ENCODE assay signal across 9 mouse cellular contexts in genomic region chr5:138228026-138228425, GRCm38 (mm10). TPM values are rescaled to one million over a fixed set of nuclear protein-coding genes. Genes with fewer than 3 reads are reported as not detected.
DNase-seq lines count a peak whose midpoint lies in the region; TF ChIP-seq lines count a peak whose summit lies in the region.
"Had no signal": no experiment of that assay in that cellular context is flagged by ENCODE, and none has a peak within 500 bp of the region (broad histone marks: within the 10 kb centered on the region; RNA-seq: fewer than 3 reads in every experiment).

No protein-coding gene starts in this region.

- WGBS in forebrain, embryonic 10.5 days, result 58% methylated on average over 3 of the region's 3 CpGs

- peak; percentile 99 for TF ChIP-seq CTCF in E14TG2a.4 (conservative IDR thresholded peaks at IDR 0.05; ENCODE audit: low read length)
- peak; percentile 22; the same call in 1 of the 2 replicates for TF ChIP-seq CTCF in embryonic fibroblast, embryonic 13.5 days (IDR thresholded peaks at IDR 0.05; ENCODE audit: borderline replicate concordance, insufficient read depth, low read length)

- no peaks in the 10 kb centered on the region for H3K27me3 ChIP-seq in E14TG2a.4 (ENCODE audit: insufficient read depth, low read length)
- no peaks in the 10 kb centered on the region for H3K27me3 ChIP-seq in forebrain, embryonic 10.5 days (ENCODE audit: poor library complexity, severe bottlenecking)
- H3K27me3 ChIP-seq: embryonic facial prominence, embryonic 15.5 days had no signal

- no peak overlapping the region for H3K27ac ChIP-seq in embryonic fibroblast, embryonic 13.5 days (ENCODE audit: insufficient read depth, low read length)
- H3K27ac ChIP-seq in forebrain, embryonic 10.5 days, result no peak overlapping the region
- H3K27ac ChIP-seq: embryonic facial prominence, embryonic 15.5 days had no signal

- H3K36me3 ChIP-seq in E14TG2a.4 (ENCODE audit: insufficient read depth, low read length), result no peaks in the 10 kb centered on the region
- H3K36me3 ChIP-seq in forebrain, embryonic 10.5 days (replicated peaks), result no peaks in the 10 kb centered on the region
- H3K36me3 ChIP-seq: embryonic facial prominence, embryonic 15.5 days had no signal

- H3K9me3 ChIP-seq in E14TG2a.4 (ENCODE audit: low read length), result no peaks in the 10 kb centered on the region
- no peaks in the 10 kb centered on the region for H3K9me3 ChIP-seq in forebrain, embryonic 10.5 days
- H3K9me3 ChIP-seq: embryonic facial prominence, embryonic 15.5 days had no signal

- no peak overlapping the region for H3K4me3 ChIP-seq in E14TG2a.4 (replicated peaks; ENCODE audit: low read length)
- H3K4me3 ChIP-seq in embryonic fibroblast, embryonic 13.5 days (ENCODE audit: insufficient read depth, low read length), result no peak overlapping the region
- no peak overlapping the region for H3K4me3 ChIP-seq in forebrain, embryonic 10.5 days
- H3K4me3 ChIP-seq: embryonic facial prominence, embryonic 15.5 days had no signal

- no peak for TF ChIP-seq POLR2A in embryonic fibroblast, embryonic 13.5 days (IDR thresholded peaks at IDR 0.05; ENCODE audit: low read depth, low read length)

- peak; percentile 40 for DNase-seq in heart, postnatal 4 days
- no peak for DNase-seq in heart, adult 9 months (ENCODE audit: low spot score in 2 of 2)
- DNase-seq in 3134 (ENCODE audit: extremely low read depth, insufficient read length, low spot score), result peak; percentile 23
- DNase-seq in right cerebral cortex, postnatal 4 days, result peak; percentile 28
- no peak for DNase-seq in forebrain, embryonic 10.5 days (ENCODE audit: extremely low spot score, low spot score)
- DNase-seq in urinary bladder, postnatal 25 days (ENCODE audit: low spot score), result no peak

- no peaks in the 10 kb centered on the region for H3K4me1 ChIP-seq in E14TG2a.4 (replicated peaks; ENCODE audit: low read depth, low read length)
- H3K4me1 ChIP-seq in embryonic fibroblast, embryonic 13.5 days (ENCODE audit: control insufficient read depth, insufficient read depth, low read length), result no peaks in the 10 kb centered on the region
- peaks cover 5% of the 10 kb centered on the region for H3K4me1 ChIP-seq in forebrain, embryonic 10.5 days
- H3K4me1 ChIP-seq: embryonic facial prominence, embryonic 15.5 days had no signal

RNA-seq across cellular contexts. Expression of gene Nxpe5, which starts 2.3 kb away (rescaled TPM):
- total RNA-seq in heart, postnatal 4 days (2021), result under 1 TPM in 1 of 2 experiments, not detected in 1; 0.14 TPM
- polyA plus RNA-seq in embryonic fibroblast, embryonic 13.5 days (2011; ENCODE audit: insufficient read length, low read depth, missing spikeins), result 0.32 TPM in 1 of 2 replicates, not detected in the other
- not detected in 2 replicates for polyA plus RNA-seq in forebrain, embryonic 10.5 days (2016; fragmentation: Nextera tagmentation; extraction: Ambion mirVana)
- polyA plus RNA-seq: embryonic facial prominence, embryonic 15.5 days had no signal

RNA-seq across cellular contexts. Expression of gene Lamtor4, which starts 27.3 kb away (rescaled TPM):
- total RNA-seq in heart, postnatal 4 days (2021), result 10 to 100 TPM; 59.2 to 66.4 TPM
- 36.9 and 40.7 TPM in 2 replicates for polyA plus RNA-seq in embryonic fibroblast, embryonic 13.5 days (2011; ENCODE audit: insufficient read length, low read depth, missing spikeins)
- polyA plus RNA-seq in forebrain, embryonic 10.5 days (2016; fragmentation: Nextera tagmentation; extraction: Ambion mirVana), result 38.9 and 41.5 TPM in 2 replicates

RNA-seq across cellular contexts. Expression of gene Mblac1, which starts 33.9 kb away (rescaled TPM):
- 1 to 10 TPM; 4.3 to 4.6 TPM for total RNA-seq in heart, postnatal 4 days (2021)
- polyA plus RNA-seq in embryonic fibroblast, embryonic 13.5 days (2011; ENCODE audit: insufficient read length, low read depth, missing spikeins), result 2.1 and 3.5 TPM in 2 replicates
- 8.9 and 10.4 TPM in 2 replicates for polyA plus RNA-seq in forebrain, embryonic 10.5 days (2016; fragmentation: Nextera tagmentation; extraction: Ambion mirVana)

RNA-seq across cellular contexts. Expression of gene BC037034, which starts 35.8 kb away (rescaled TPM):
- 1 to 10 TPM; 7.9 to 8.2 TPM for total RNA-seq in heart, postnatal 4 days (2021)
- polyA plus RNA-seq in embryonic fibroblast, embryonic 13.5 days (2011; ENCODE audit: insufficient read length, low read depth, missing spikeins), result 18.0 and 18.2 TPM in 2 replicates
- 5.3 and 5.5 TPM in 2 replicates for polyA plus RNA-seq in forebrain, embryonic 10.5 days (2016; fragmentation: Nextera tagmentation; extraction: Ambion mirVana)

RNA-seq across cellular contexts. Expression of gene Cnpy4, which starts 40.7 kb away (rescaled TPM):
- total RNA-seq in heart, postnatal 4 days (2021), result 1 to 10 TPM; 8.9 to 9.4 TPM
- polyA plus RNA-seq in embryonic fibroblast, embryonic 13.5 days (2011; ENCODE audit: insufficient read length, low read depth, missing spikeins), result 63.1 and 63.3 TPM in 2 replicates
- polyA plus RNA-seq in forebrain, embryonic 10.5 days (2016; fragmentation: Nextera tagmentation; extraction: Ambion mirVana), result 51.4 and 56.7 TPM in 2 replicates

Comparison
In these comparisons a context has a peak if more than half of its experiments do, and no peak if none do; other contexts are left out.
1. DNase-seq: peak in heart, postnatal 4 days (single experiment), 3134 (single experiment) and right cerebral cortex, postnatal 4 days (single experiment); none in heart, adult 9 months (0 of 2), forebrain, embryonic 10.5 days (single experiment) and urinary bladder, postnatal 25 days (single experiment).